Comparison of ENCODE assay signal across 18 mouse cellular contexts in the genomic region with DNA sequence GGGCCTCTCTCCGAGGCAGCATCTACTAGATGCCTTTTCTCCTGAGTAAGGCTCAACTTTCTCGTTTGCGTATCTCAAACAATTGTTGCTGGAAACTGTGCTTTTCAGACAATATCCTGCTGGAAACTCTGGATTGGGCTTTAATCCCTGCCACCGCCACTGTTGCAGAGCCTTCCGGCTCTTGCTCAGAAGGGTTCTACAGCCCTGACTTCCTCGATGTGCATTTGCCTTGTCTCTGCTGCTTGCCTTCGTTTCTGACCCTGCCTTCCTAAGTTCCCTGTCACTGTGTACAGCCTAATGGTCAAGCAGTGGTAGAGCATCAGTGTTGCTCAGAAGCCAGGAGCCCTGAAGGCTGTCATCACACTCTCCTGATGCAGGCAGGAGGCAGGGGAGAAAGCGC.
A peak's percentile ranks its signal among the peaks of the same experiment; 100 is the strongest.
DNase-seq lines count a peak whose midpoint lies in the region; ATAC-seq and TF ChIP-seq lines count a peak whose summit lies in the region.
"Had no signal": no experiment of that assay in that cellular context is flagged by ENCODE, and none has a peak within 500 bp of the region (broad histone marks: within the 10 kb centered on the region; RNA-seq: fewer than 3 reads in every experiment).

No protein-coding gene starts in this region.

- TF ChIP-seq CTCF in gastrocnemius, adult 2 months (IDR thresholded peaks at IDR 0.05), result no peak

- intact Hi-C loops in gastrocnemius, adult 2 months (cut with DNase I), result loop anchor here (5.0 kb wide), 1 partner anchor 92 kb away; no protein-coding TSS in a partner anchor

- H3K4me3 ChIP-seq in gastrocnemius, adult 2 months, result peak overlapping the region; percentile 37
- H3K4me3 ChIP-seq in hindbrain, embryonic 12.5 days, result no peak overlapping the region
- no peak overlapping the region for H3K4me3 ChIP-seq in hindbrain, embryonic 11.5 days (ENCODE audit: low read depth, low read length)
- no peak overlapping the region for H3K4me3 ChIP-seq in midbrain, embryonic 11.5 days (ENCODE audit: low read depth, low read length)
- H3K4me3 ChIP-seq in midbrain, embryonic 14.5 days (replicated peaks; ENCODE audit: low read depth, low read length), result no peak overlapping the region
- H3K4me3 ChIP-seq: embryonic facial prominence, embryonic 12.5 days; liver, embryonic 13.5 days; neural tube, embryonic 12.5 days; stomach, embryonic 15.5 days had no signal

- H3K4me1 ChIP-seq in hindbrain, embryonic 12.5 days, result peaks cover 16% of the 10 kb centered on the region
- H3K4me1 ChIP-seq in hindbrain, embryonic 11.5 days (replicated peaks; ENCODE audit: control insufficient read depth, insufficient read depth, low read length), result no peaks in the 10 kb centered on the region
- H3K4me1 ChIP-seq in midbrain, embryonic 11.5 days (ENCODE audit: control insufficient read depth, insufficient read depth, low read length), result no peaks in the 10 kb centered on the region
- peaks cover 1% of the 10 kb centered on the region for H3K4me1 ChIP-seq in midbrain, embryonic 14.5 days (ENCODE audit: control insufficient read depth, insufficient read depth, low read length)

- H3K36me3 ChIP-seq in hindbrain, embryonic 12.5 days, result no peaks in the 10 kb centered on the region
- H3K36me3 ChIP-seq in hindbrain, embryonic 11.5 days (ENCODE audit: control insufficient read depth, insufficient read depth, low read length), result no peaks in the 10 kb centered on the region
- H3K36me3 ChIP-seq in midbrain, embryonic 11.5 days (ENCODE audit: control insufficient read depth, insufficient read depth, low read length), result no peaks in the 10 kb centered on the region
- peaks cover 4% of the 10 kb centered on the region; the same call in 1 of the 2 replicates for H3K36me3 ChIP-seq in midbrain, embryonic 14.5 days (ENCODE audit: control insufficient read depth, insufficient read depth, low read length)
- H3K36me3 ChIP-seq: liver, embryonic 13.5 days; stomach, embryonic 15.5 days had no signal

- H3K4me2 ChIP-seq in hindbrain, embryonic 12.5 days (replicated peaks), result no peak overlapping the region
- no peak overlapping the region for H3K4me2 ChIP-seq in hindbrain, embryonic 11.5 days (replicated peaks; ENCODE audit: low read depth, low read length)
- no peak overlapping the region for H3K4me2 ChIP-seq in midbrain, embryonic 11.5 days
- no peak overlapping the region for H3K4me2 ChIP-seq in midbrain, embryonic 14.5 days (ENCODE audit: low read length)
- H3K4me2 ChIP-seq: embryonic facial prominence, embryonic 12.5 days; liver, embryonic 13.5 days; neural tube, embryonic 12.5 days; stomach, embryonic 15.5 days had no signal

- H3K27me3 ChIP-seq in hindbrain, embryonic 12.5 days, result no peaks in the 10 kb centered on the region
- no peaks in the 10 kb centered on the region for H3K27me3 ChIP-seq in hindbrain, embryonic 11.5 days (ENCODE audit: control insufficient read depth, insufficient read depth, low read length)
- no peaks in the 10 kb centered on the region for H3K27me3 ChIP-seq in midbrain, embryonic 11.5 days (ENCODE audit: control insufficient read depth, insufficient read depth, low read length)
- H3K27me3 ChIP-seq in midbrain, embryonic 14.5 days (ENCODE audit: control insufficient read depth, insufficient read depth, low read length), result no peaks in the 10 kb centered on the region
- H3K27me3 ChIP-seq: embryonic facial prominence, embryonic 12.5 days; liver, embryonic 13.5 days; neural tube, embryonic 12.5 days; stomach, embryonic 15.5 days had no signal

- peak overlapping the region; percentile 55 for H3K27ac ChIP-seq in gastrocnemius, adult 2 months
- H3K27ac ChIP-seq in hindbrain, embryonic 12.5 days, result 0 out of 2 replicates have a peak overlapping the region, but pooled peaks have one; percentile 7
- no peak overlapping the region for H3K27ac ChIP-seq in hindbrain, embryonic 11.5 days (ENCODE audit: low read depth, low read length)
- H3K27ac ChIP-seq in midbrain, embryonic 11.5 days (ENCODE audit: low read depth, low read length), result no peak overlapping the region
- no peak overlapping the region for H3K27ac ChIP-seq in midbrain, embryonic 14.5 days (replicated peaks; ENCODE audit: low read depth, low read length)
- H3K27ac ChIP-seq: embryonic facial prominence, embryonic 12.5 days; liver, embryonic 13.5 days; neural tube, embryonic 12.5 days; stomach, embryonic 15.5 days had no signal

- no peaks in the 10 kb centered on the region for H3K9me3 ChIP-seq in hindbrain, embryonic 12.5 days (replicated peaks)
- H3K9me3 ChIP-seq in hindbrain, embryonic 11.5 days (ENCODE audit: control insufficient read depth, low read length), result no peaks in the 10 kb centered on the region
- H3K9me3 ChIP-seq in midbrain, embryonic 11.5 days (ENCODE audit: control insufficient read depth, low read length), result no peaks in the 10 kb centered on the region
- no peaks in the 10 kb centered on the region for H3K9me3 ChIP-seq in midbrain, embryonic 14.5 days (ENCODE audit: control insufficient read depth, low read length)
- H3K9me3 ChIP-seq: embryonic facial prominence, embryonic 12.5 days; liver, embryonic 13.5 days; neural tube, embryonic 12.5 days; stomach, embryonic 15.5 days had no signal

- no peak for ATAC-seq in hindbrain, embryonic 12.5 days (ENCODE audit: low FRiP score)
- ATAC-seq in hindbrain, embryonic 11.5 days (ENCODE audit: low FRiP score), result no peak
- no peak for ATAC-seq in midbrain, embryonic 11.5 days (ENCODE audit: low FRiP score)
- ATAC-seq in midbrain, embryonic 14.5 days (ENCODE audit: low FRiP score, low TSS enrichment), result no peak
- ATAC-seq: activated CD4-positive, CD25-positive, alpha-beta regulatory T cell, adult 4 months had no signal

- H3K9ac ChIP-seq in hindbrain, embryonic 12.5 days, result no peak overlapping the region
- H3K9ac ChIP-seq in hindbrain, embryonic 11.5 days (ENCODE audit: low read depth, low read length), result no peak overlapping the region
- no peak overlapping the region for H3K9ac ChIP-seq in midbrain, embryonic 11.5 days (ENCODE audit: low read length)
- H3K9ac ChIP-seq in midbrain, embryonic 14.5 days (replicated peaks; ENCODE audit: low read length), result no peak overlapping the region
- H3K9ac ChIP-seq: embryonic facial prominence, embryonic 12.5 days; liver, embryonic 13.5 days; neural tube, embryonic 12.5 days; stomach, embryonic 15.5 days had no signal

- DNase-seq in gastrocnemius, adult 2 months, result no peak
- DNase-seq in gastrocnemius, postnatal 10 days, result no peak
- DNase-seq in hindbrain, embryonic 11.5 days (ENCODE audit: low spot score), result no peak
- DNase-seq in midbrain, embryonic 11.5 days (ENCODE audit: low spot score, missing footprints), result peak; percentile 87
- no peak for DNase-seq in midbrain, embryonic 14.5 days
- DNase-seq in spleen, postnatal 14 days (ENCODE audit: low spot score in 2 of 2), result no peak
- no peak for DNase-seq in layer of hippocampus, adult 11-12 months (ENCODE audit: low spot score)
- DNase-seq: adrenal gland, postnatal 25 days; cerebellum, adult 2 months; gastrocnemius, postnatal 36 days; kidney, adult 11 months; left cerebral cortex, postnatal 4 days; liver, embryonic 13.5 days had no signal

- 88% methylated on average over 8 of the region's 8 CpGs for whole genome bisulfite sequencing in hindbrain, embryonic 12.5 days
- WGBS in hindbrain, embryonic 11.5 days, result 90% methylated on average over 8 of the region's 8 CpGs
- 82% methylated on average over 8 of the region's 8 CpGs for WGBS in midbrain, embryonic 11.5 days
- WGBS in midbrain, embryonic 14.5 days, result 81% methylated on average over 8 of the region's 8 CpGs

Comparison
In these comparisons a context has a peak if more than half of its experiments do, and no peak if none do; other contexts are left out.
1. H3K27ac ChIP-seq: peak in gastrocnemius, adult 2 months (single experiment) and hindbrain, embryonic 12.5 days (single experiment); none in hindbrain, embryonic 11.5 days (single experiment), midbrain, embryonic 11.5 days (single experiment) and midbrain, embryonic 14.5 days (single experiment).